Mouse (Mus musculus): Measurements from ENCODE around the gene Cnn1. TPM values are rescaled to one million over a fixed set of nuclear protein-coding genes. Genes with fewer than 3 reads are reported as not detected.
"Not testable (repeated sequence)": the region's sequence is repeated elsewhere in the genome, so short reads cannot be mapped to it uniquely, and the experiment has no call there.

The Cnn1 gene
- polyA plus RNA-seq, 1 experiment from 2014 or later, result 49.9 TPM

- under 1% methylated on average over 83 of the region's 87 CpGs for WGBS
- peak within 1 kb of the TSS; percentile 90 for H3K9ac ChIP-seq (replicated peaks; ENCODE audit: low read length)
Measured at GRCm38 (mm10) chr9:22070791-22071573, 28.0 kb upstream of the Cnn1 start, which contains the start of the genes Gm49318 and Zfp653. Gm49318 (minus strand) TSS chr9:22071259. Zfp653 (minus strand) TSS chr9:22071376.

GRCm38 (mm10) chr9:22072276-22072675 lies 26.7 kb upstream of the Cnn1 start:
- Histone ChIP-seq H3K4me3 (ENCODE audit: low read length) (no peak overlapping the region), H3K9me3 (ENCODE audit: low read length) (no peaks in the 10 kb centered on the region), H3K4me2 (replicated peaks; ENCODE audit: low read depth, low read length) (no peak overlapping the region), H3K27me3 (ENCODE audit: insufficient read depth, low read length) (no peaks in the 10 kb centered on the region), H3K27ac (ENCODE audit: low read length) (no peak overlapping the region), H3K4me1 (ENCODE audit: insufficient read depth, low read length) (peaks cover 6% of the 10 kb centered on the region), H3K9ac (replicated peaks; ENCODE audit: low read length) (no peak overlapping the region), H3K36me3 (ENCODE audit: insufficient read depth, low read length) (peaks cover 27% of the 10 kb centered on the region; the same call in 1 of the 2 replicates)
- no peak for ATAC-seq (ENCODE audit: low FRiP score, low TSS enrichment)
- 93% methylated on average over 4 of the region's 4 CpGs for WGBS

More at GRCm38 (mm10) chr9:22070791-22071573, 28.0 kb upstream of the Cnn1 start, which contains the start of the genes Gm49318 and Zfp653:
- Histone ChIP-seq H3K4me1 (ENCODE audit: insufficient read depth, low read length) (peaks cover 6% of the 10 kb centered on the region), H3K36me3 (ENCODE audit: insufficient read depth, low read length) (peaks cover 27% of the 10 kb centered on the region; the same call in 1 of the 2 replicates), H3K27ac (ENCODE audit: low read length) (peak within 1 kb of the TSS; percentile 98), H3K4me3 (ENCODE audit: low read length) (peak within 1 kb of the TSS; percentile 80), H3K4me2 (replicated peaks; ENCODE audit: low read depth, low read length) (peak within 1 kb of the TSS; percentile 64), H3K9me3 (ENCODE audit: low read length) (no peaks in the 10 kb centered on the region), H3K27me3 (ENCODE audit: insufficient read depth, low read length) (no peaks in the 10 kb centered on the region)
- ATAC-seq (ENCODE audit: low FRiP score, low TSS enrichment), result peak; percentile 98

- H3K4me1 ChIP-seq (ENCODE audit: insufficient read depth, low read length); H3K9me3 ChIP-seq (ENCODE audit: low read length); H3K27me3 ChIP-seq (ENCODE audit: insufficient read depth, low read length); H3K4me2 ChIP-seq (replicated peaks; ENCODE audit: low read depth, low read length); H3K27ac ChIP-seq (ENCODE audit: low read length); H3K9ac ChIP-seq (replicated peaks; ENCODE audit: low read length); ATAC-seq (ENCODE audit: low FRiP score, low TSS enrichment); H3K4me3 ChIP-seq (ENCODE audit: low read length): not testable (repeated sequence)
- H3K36me3 ChIP-seq (ENCODE audit: insufficient read depth, low read length), result 0 out of 2 replicates have a peak, but pooled peaks cover 17% of the 10 kb centered on the region
- WGBS, result 62% methylated on average over 5 of the region's 5 CpGs
Measured at GRCm38 (mm10) chr9:22075778-22076177, 23.2 kb upstream of the Cnn1 start.

- WGBS, result 90% methylated on average over 23 of the region's 23 CpGs
Measured at GRCm38 (mm10) chr9:22076223-22076622, 22.8 kb upstream of the Cnn1 start.

GRCm38 (mm10) chr9:22084667-22085021 lies 14.4 kb upstream of the Cnn1 start:
- no peaks in the 10 kb centered on the region for H3K27me3 ChIP-seq (ENCODE audit: insufficient read depth, low read length)
- no peaks in the 10 kb centered on the region for H3K9me3 ChIP-seq (ENCODE audit: low read length)
- H3K4me3 ChIP-seq (ENCODE audit: low read length), result peak overlapping the region; percentile 89
- H3K4me2 ChIP-seq (replicated peaks; ENCODE audit: low read depth, low read length), result peak overlapping the region; percentile 74
- no peak for ATAC-seq (ENCODE audit: low FRiP score, low TSS enrichment)
- H3K4me1 ChIP-seq (ENCODE audit: insufficient read depth, low read length), result peaks cover 17% of the 10 kb centered on the region
- 23% methylated on average over 4 of the region's 4 CpGs for WGBS
- H3K36me3 ChIP-seq (ENCODE audit: insufficient read depth, low read length), result no peaks in the 10 kb centered on the region
- H3K9ac ChIP-seq (replicated peaks; ENCODE audit: low read length), result peak overlapping the region; percentile 82
- peak overlapping the region; percentile 75; the same call in 1 of the 2 replicates for H3K27ac ChIP-seq (ENCODE audit: low read length)

More at GRCm38 (mm10) chr9:22076223-22076622, 22.8 kb upstream of the Cnn1 start:
- Histone ChIP-seq H3K4me1 (ENCODE audit: insufficient read depth, low read length) (no peaks in the 10 kb centered on the region; the same call in 1 of the 2 replicates), H3K9ac (replicated peaks; ENCODE audit: low read length) (no peak overlapping the region), H3K9me3 (ENCODE audit: low read length) (no peaks in the 10 kb centered on the region), H3K27me3 (ENCODE audit: insufficient read depth, low read length) (no peaks in the 10 kb centered on the region), H3K4me2 (replicated peaks; ENCODE audit: low read depth, low read length) (no peak overlapping the region), H3K36me3 (ENCODE audit: insufficient read depth, low read length) (0 out of 2 replicates have a peak, but pooled peaks cover 17% of the 10 kb centered on the region), H3K4me3 (ENCODE audit: low read length) (no peak overlapping the region), H3K27ac (ENCODE audit: low read length) (no peak overlapping the region)
- ATAC-seq (ENCODE audit: low FRiP score, low TSS enrichment), result no peak

GRCm38 (mm10) chr9:22085022-22085834 lies 13.8 kb upstream of the Cnn1 start, which contains the start of gene Ecsit:
Ecsit (minus strand) TSS chr9:22085438.
- Histone ChIP-seq H3K36me3 (ENCODE audit: insufficient read depth, low read length) (no peaks in the 10 kb centered on the region), H3K4me2 (replicated peaks; ENCODE audit: low read depth, low read length) (peak within 1 kb of the TSS; percentile 74), H3K4me1 (ENCODE audit: insufficient read depth, low read length) (peaks cover 17% of the 10 kb centered on the region), H3K4me3 (ENCODE audit: low read length) (peak within 1 kb of the TSS; percentile 89), H3K9me3 (ENCODE audit: low read length) (no peaks in the 10 kb centered on the region), H3K27me3 (ENCODE audit: insufficient read depth, low read length) (no peaks in the 10 kb centered on the region), H3K9ac (replicated peaks; ENCODE audit: low read length) (peak within 1 kb of the TSS; percentile 82), H3K27ac (ENCODE audit: low read length) (peak within 1 kb of the TSS; percentile 75)
- WGBS, result under 1% methylated on average over 48 of the region's 48 CpGs
- peak; percentile 99 for ATAC-seq (ENCODE audit: low FRiP score, low TSS enrichment)

GRCm38 (mm10) chr9:22086012-22086411 lies 13.0 kb upstream of the Cnn1 start:
- 54% methylated on average over 6 of the region's 6 CpGs for WGBS
- peak overlapping the region; percentile 75 for H3K27ac ChIP-seq (ENCODE audit: low read length)
- H3K4me1 ChIP-seq (ENCODE audit: insufficient read depth, low read length), result peaks cover 17% of the 10 kb centered on the region

GRCm38 (mm10) chr9:22087034-22087618 lies 11.9 kb upstream of the Cnn1 start:
- H3K27me3 ChIP-seq (ENCODE audit: insufficient read depth, low read length), result no peaks in the 10 kb centered on the region
- no peak overlapping the region for H3K4me3 ChIP-seq (ENCODE audit: low read length)
- H3K36me3 ChIP-seq (ENCODE audit: insufficient read depth, low read length), result no peaks in the 10 kb centered on the region
- no peak overlapping the region for H3K27ac ChIP-seq (ENCODE audit: low read length)
- no peak overlapping the region for H3K4me2 ChIP-seq (replicated peaks; ENCODE audit: low read depth, low read length)
- H3K4me1 ChIP-seq (ENCODE audit: insufficient read depth, low read length), result peaks cover 17% of the 10 kb centered on the region
- no peak overlapping the region for H3K9ac ChIP-seq (replicated peaks; ENCODE audit: low read length)
- 90% methylated on average over 2 of the region's 2 CpGs for WGBS
- H3K9me3 ChIP-seq (ENCODE audit: low read length), result no peaks in the 10 kb centered on the region
- ATAC-seq (ENCODE audit: low FRiP score, low TSS enrichment), result no peak

More at GRCm38 (mm10) chr9:22086012-22086411, 13.0 kb upstream of the Cnn1 start:
- no peaks in the 10 kb centered on the region for H3K27me3 ChIP-seq (ENCODE audit: insufficient read depth, low read length)
- H3K4me3 ChIP-seq (ENCODE audit: low read length), result peak overlapping the region; percentile 89
- peak overlapping the region; percentile 74 for H3K4me2 ChIP-seq (replicated peaks; ENCODE audit: low read depth, low read length)
- no peaks in the 10 kb centered on the region for H3K36me3 ChIP-seq (ENCODE audit: insufficient read depth, low read length)
- peak overlapping the region; percentile 82 for H3K9ac ChIP-seq (replicated peaks; ENCODE audit: low read length)
- no peaks in the 10 kb centered on the region for H3K9me3 ChIP-seq (ENCODE audit: low read length)
- 0 out of 2 replicates have a peak, but pooled peaks have one; percentile 5 for ATAC-seq (ENCODE audit: low FRiP score, low TSS enrichment)

GRCm38 (mm10) chr9:22089281-22089680 lies 9.7 kb upstream of the Cnn1 start:
- H3K9ac ChIP-seq (replicated peaks; ENCODE audit: low read length), result no peak overlapping the region
- no peak overlapping the region for H3K27ac ChIP-seq (ENCODE audit: low read length)
- no peaks in the 10 kb centered on the region for H3K36me3 ChIP-seq (ENCODE audit: insufficient read depth, low read length)
- H3K4me1 ChIP-seq (ENCODE audit: insufficient read depth, low read length), result peaks cover 11% of the 10 kb centered on the region
- no peaks in the 10 kb centered on the region for H3K9me3 ChIP-seq (ENCODE audit: low read length)
- no peaks in the 10 kb centered on the region for H3K27me3 ChIP-seq (ENCODE audit: insufficient read depth, low read length)
- no peak overlapping the region for H3K4me3 ChIP-seq (ENCODE audit: low read length)
- 97% methylated on average over 7 of the region's 7 CpGs for WGBS
- no peak for ATAC-seq (ENCODE audit: low FRiP score, low TSS enrichment)
- no peak overlapping the region for H3K4me2 ChIP-seq (replicated peaks; ENCODE audit: low read depth, low read length)
